Mouse (Mus musculus): ENCODE measurements around the gene Fez2.

Gene Fez2

DNA sequence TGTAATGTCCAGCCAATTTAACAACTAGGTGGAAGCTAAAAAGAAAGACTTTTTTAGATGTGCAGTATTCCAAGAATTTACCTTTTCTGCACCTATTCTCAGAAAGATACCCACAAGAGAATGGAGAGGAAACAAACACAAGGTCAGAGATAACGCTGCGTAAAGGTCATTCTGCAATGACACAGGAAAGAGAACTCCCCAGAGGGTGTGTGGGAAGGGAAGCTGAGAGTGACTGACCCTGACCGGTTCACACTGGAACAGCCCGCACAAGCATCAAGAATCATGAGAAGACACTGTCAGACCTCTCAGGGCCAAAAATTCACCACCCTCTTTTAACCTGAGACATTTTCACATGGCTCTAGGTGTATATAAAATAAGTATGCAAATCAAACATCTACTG, 10.4 kb downstream of the Fez2 start:
- DNase-seq (ENCODE audit: low spot score): peak; percentile 73

DNA sequence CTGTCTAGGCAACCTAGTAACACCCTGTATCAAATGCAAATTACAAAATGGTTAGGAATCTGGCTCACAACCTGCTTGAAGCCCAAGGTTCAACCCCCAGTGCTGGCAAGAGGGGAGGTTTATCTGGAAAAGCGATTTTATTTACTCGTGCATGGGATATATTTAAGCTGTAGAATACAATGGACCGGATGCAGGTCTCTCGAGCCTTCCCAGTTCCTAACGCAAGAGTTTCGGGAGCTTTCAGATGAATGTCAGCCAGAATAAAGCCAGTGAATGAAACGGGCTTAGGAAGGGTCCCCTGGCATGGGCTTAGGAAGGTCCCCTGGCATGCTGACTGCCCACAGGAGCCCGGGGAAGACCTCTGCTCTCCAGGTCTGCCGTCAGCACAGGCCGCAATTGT, 11.1 kb downstream of the Fez2 start:
- DNase-seq (ENCODE audit: low spot score): no peak

GRCm38 (mm10) chr17:78405336-78405735, 12.6 kb downstream of the Fez2 start:
- no peak for DNase-seq (ENCODE audit: low spot score)

- no peak for DNase-seq (ENCODE audit: low spot score)
Observed at GRCm38 (mm10) chr17:78403804-78404203, 14.1 kb downstream of the Fez2 start.

DNA sequence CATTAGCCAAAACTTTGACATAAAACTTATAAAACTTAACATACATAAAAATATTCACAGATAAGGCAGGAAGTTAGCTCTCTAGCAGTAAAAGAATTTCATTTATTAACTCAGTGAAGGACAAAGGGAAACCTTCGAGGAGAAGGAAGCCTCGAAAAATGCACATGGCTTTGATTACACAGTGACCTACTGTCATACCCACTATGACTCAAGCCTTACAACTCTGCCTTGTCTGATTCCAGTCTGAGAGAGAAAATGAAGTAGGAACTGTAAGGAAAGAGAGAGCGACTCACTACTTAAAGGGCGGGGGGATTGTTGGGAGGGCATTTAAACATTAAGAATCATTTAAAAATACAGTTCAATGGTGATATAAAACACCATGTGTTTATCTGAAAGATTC, 14.7 kb downstream of the Fez2 start:
- DNase-seq (ENCODE audit: low spot score): no peak

GRCm38 (mm10) chr17:78402174-78402573, 15.8 kb downstream of the Fez2 start:
- DNase-seq (ENCODE audit: low spot score): peak; percentile 61

GRCm38 (mm10) chr17:78401713-78402112, 16.2 kb downstream of the Fez2 start:
- DNase-seq (ENCODE audit: low spot score): no peak

DNA sequence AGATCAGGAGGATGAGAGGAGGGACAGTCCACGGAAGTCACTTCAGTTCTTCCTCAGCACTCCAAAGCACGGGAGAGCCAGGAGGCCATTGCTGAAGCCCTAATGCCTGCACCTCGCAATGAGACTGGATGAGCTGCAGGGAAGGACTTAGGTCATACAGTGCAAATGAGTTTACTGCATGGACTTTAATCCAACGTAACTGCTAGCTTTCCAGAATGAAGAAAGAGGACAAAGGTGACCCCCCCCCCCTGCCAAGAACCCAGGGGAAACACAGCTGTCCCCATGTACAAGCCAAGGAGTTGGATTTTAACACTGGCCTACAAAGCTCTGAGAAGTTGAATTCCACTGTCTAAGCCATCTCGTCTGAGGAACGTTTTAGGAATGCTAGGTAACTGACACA, 16.6 kb downstream of the Fez2 start:
- peak; percentile 83 for DNase-seq (ENCODE audit: low spot score)

DNA sequence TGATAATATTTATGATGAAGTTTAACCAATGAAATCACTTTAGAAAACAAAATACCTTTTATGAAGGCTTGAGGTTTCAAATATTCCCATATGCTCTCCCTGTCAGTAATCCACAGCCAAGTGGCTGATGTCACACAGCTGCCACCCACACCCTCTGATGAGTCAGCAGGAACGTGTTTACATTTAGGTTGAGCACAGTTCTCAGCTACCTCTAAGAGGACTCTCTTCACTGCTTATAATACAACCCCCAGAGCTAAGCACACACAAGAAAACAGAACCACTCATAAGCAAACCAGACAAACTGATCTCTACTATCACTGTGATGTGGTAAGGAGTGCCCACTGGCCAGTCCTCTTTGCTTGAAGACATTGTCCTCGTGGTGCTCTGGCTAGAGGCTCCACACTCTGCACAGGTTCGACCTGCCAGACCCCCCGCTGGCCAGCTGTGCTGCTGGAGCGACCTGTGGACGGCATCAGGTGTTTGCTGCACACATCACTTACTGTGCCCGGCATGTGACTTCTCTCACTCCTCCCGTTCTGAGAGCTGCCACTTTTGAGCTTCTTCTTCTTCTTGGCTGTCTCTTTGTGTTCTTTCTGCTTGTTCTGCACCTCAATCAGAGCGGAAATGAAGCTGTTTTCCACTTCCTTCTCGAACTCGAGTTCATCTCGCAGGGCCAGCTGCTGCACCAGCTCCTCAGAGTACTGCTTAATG, 17.7 kb downstream of the Fez2 start:
- peak; percentile 65 for DNase-seq (ENCODE audit: low spot score)

DNA sequence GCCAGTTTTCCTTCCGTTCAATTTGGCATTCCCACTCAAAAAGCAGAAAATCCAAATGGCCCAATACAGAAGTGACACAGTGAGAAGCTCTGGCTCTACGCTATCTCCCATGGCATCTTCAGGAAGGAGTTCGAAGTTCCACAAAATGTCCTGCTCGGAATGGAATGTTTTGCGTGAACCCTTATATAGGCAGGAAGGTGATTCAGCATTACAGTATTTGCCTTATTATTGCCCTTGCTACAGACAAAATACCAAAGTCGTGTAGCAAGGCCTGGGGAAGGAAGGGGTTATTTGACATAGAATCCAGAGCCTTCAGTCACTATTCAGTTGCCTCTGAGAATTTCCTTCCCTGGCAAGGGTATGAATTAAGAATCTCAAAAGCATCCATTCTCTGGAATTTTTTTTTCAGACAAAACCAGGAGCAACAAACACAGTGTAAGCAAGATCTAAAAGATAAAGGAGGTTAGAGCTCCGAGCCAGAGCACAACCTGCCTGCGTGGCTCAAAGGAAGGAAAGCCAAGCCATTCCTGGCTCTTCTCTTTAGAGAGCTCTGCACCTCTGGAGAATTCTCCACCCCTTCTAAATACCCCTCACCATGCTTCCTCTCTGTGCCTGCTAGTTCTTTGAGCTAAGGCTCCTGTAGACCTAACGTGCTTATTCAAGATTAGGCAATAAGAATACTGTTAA, 25.4 kb downstream of the Fez2 start:
- DNase-seq (ENCODE audit: low spot score): no peak

GRCm38 (mm10) chr17:78389573-78389972, 28.4 kb downstream of the Fez2 start:
- DNase-seq (ENCODE audit: low spot score): no peak

DNA sequence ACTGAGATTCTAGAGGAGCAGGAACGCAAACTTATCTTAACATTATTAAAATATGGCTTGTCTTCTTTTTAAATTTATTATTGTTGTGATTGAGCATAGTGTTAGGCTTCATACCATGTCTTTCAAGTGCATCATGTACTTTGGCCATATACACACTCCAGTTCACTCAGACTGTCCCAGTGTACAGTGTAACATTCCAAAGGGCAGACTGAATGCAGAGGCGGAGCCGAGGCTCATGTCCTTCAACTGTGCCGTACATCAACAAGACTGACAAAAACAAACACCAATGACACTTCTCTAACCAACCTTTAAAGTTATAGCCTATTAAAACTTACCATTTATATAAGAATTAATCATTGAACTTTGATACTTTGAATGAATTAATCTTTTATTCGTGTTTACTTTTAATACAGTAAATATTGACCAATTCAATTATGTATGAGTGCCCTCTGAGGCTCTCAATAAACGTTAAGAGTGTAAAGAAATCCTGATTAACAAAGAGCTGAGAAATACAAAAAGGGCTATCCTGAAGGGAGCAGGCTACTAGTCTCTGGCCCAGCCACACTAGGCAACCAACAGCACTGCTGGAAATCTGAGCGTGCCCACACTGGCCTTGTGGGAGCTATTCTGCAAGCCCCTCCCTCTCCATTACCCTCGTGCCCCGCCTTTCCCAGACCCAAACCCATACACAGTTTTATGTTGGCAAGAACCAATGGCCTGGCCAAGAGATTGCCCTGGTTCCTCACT, 29.7 kb downstream of the Fez2 start:
- no peak for DNase-seq (ENCODE audit: low spot score)

DNA sequence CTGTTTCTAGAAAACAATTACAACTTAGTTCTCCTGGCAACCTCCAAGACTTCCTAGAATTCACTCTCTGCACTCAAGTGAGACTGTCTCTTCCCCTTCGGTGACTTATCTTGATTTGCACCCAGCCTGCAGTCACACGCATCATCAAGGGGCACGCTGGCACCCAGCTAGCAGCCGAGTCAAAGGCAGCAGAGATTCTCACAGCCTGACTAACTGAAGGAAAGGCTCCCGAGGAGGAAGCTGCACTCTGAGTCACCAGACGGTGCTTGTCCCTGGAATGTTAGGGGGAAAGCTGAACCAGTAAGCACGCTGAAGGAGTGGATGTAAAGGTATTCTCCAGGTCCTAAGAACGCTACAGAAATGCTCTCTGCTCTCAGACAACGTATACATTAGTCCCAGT, 30.3 kb downstream of the Fez2 start:
- DNase-seq (ENCODE audit: low spot score): no peak

DNA sequence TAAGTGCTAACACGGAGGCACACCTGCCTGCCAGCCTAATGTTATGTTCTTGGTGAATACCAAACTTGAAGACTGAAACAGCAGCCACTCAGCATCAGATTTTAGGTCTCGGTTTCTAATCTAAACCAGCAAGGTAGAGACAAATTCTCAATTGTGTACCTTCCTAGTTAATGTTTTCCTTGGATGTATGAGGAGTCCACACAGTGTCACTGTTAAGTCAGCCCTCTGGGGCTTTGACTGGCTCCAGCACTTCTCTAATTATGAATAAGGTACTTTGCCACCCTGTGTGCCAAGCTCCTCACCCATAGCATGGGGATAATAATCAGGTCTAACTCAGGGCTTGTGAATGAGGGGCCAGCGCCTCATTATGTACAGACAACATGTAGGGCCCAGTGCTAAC, 35.6 kb downstream of the Fez2 start:
- DNase-seq (ENCODE audit: low spot score): no peak

GRCm38 (mm10) chr17:78379730-78380245, 38.2 kb downstream of the Fez2 start:
- DNase-seq (ENCODE audit: low spot score): no peak

DNA sequence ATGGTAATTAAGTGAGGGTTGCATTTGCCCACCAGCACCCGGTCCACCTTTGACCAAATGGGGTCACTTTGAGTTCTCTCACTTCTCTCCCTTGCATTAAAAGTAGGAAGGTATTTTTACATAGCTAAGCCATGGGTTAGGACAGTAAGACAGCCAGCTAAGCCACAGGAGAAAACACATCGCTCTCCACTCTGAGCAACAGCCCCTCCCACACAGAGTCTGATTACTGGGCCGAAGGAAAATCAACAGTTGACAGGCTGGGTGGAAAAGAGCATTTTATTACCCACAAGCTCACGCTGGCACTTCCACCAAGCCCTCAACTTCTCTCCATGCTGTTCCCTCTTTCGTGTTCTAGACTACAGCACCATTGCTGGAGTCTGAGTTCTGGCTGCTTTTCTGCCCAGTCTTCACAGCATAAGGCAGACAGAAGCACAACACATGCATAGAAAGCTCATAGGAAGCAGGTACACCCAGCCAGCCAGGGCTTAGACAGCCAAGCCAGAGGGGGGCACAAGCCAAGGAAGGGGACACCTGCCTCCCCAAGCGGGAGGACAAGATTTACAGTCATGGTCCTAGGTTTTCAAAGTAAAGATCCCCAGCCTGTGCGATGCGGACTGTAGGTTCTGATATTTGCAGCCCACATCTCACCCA, 38.7 kb downstream of the Fez2 start:
- DNase-seq (ENCODE audit: low spot score): no peak

DNA sequence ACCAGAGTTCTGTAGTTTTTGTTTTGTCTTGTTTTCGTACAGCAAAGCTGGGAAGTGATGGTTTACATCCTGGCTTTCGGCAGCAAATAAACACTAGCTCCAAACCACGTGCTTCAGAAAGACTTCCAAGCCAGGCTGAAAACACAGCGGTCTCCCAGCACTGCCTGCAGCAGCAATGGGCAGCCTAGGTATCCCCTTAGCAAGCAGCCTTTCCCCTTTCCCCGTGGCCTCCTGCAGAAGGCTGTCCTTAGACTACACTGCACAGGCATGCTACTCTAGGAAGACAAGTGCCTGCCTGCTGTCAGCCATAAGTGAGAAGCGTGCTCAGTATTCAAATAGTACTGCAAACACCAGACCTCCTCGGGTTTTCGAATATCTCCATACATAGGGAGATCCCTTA, 41.4 kb downstream of the Fez2 start:
- DNase-seq (ENCODE audit: low spot score): no peak

DNA sequence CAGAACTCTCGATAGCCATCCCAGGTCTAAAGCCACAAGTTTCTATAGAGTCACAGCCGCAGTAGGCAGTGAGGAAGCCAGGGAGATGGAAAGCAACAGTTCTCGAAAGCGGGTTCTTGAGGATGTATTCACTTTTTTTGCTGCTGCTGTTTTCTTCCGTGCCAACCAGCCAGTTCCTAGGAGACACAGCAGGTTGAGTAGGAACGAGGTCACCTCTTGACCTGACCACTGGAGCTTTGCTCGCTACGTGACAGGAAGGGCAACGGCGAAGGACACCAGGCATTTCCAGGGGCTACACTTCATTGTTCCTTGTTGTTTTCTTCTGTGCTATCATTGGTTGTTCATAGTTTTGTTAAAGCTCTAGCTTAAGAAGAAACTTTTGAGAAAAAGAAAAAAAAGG, 43.2 kb downstream of the Fez2 start:
- DNase-seq (ENCODE audit: low spot score): no peak

DNA sequence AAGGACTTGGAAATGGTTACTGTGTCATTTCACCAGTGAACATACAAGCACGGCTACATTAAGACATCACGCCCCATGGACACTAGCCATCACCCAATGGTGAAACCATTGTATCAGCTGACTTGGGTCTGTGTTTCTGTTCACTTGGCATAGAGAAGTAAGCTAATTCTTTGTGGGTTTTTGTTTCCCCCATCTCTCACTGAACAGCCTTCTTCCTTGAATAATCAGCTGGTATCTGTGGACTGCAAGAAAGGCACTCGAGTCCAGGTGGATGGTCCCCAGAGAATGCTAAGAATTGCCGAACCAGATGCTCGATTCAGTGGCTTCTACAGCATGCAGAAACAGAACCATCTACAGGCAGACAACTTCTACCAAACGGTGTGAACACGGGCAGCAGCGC, 44.1 kb downstream of the Fez2 start:
- DNase-seq (ENCODE audit: low spot score): no peak

- no peak for DNase-seq (ENCODE audit: low spot score)
Observed at GRCm38 (mm10) chr17:78373174-78373573, 44.8 kb downstream of the Fez2 start.

- DNase-seq (ENCODE audit: low spot score): no peak
Observed at GRCm38 (mm10) chr17:78370445-78370844, 47.5 kb downstream of the Fez2 start.

GRCm38 (mm10) chr17:78368481-78368880, 49.5 kb downstream of the Fez2 start:
- DNase-seq (ENCODE audit: low spot score): no peak

All from yolk sac, embryonic 10.5 days (tissue).